Mouse (Mus musculus) hindbrain, embryonic 11.5 days (tissue): ENCODE measurements around the gene Bcl3. TPM values are rescaled to one million over a fixed set of nuclear protein-coding genes. Genes with fewer than 3 reads are reported as not detected.
"Not testable (repeated sequence)": the region's sequence is repeated elsewhere in the genome, so short reads cannot be mapped to it uniquely, and the experiment has no call there.

Experiments
- ATAC-seq: fragments of 200-750 bp; cut with Nextera tagmentation; 2 replicates; pipeline ENCODE4 v1.8.0; 2017; ENCODE audit warnings: mild to moderate bottlenecking, moderate TSS enrichment, moderate library complexity; ENCODE audit not compliant: low FRiP score
- DNase-seq: peaks from one replicate; pipeline ENCODE4 v3.0.0-alpha.2; 2015; ENCODE audit warnings: low spot score
- H3K27ac ChIP-seq: fragments of 300-500 bp; sonication (generic); 2 replicates; pipeline ENCODE4 v1.5.1; 2014; ENCODE audit warnings: mild to moderate bottlenecking, low read depth, low read length
- H3K27me3 ChIP-seq: fragments of 300-500 bp; sonication (generic); 2 replicates; pipeline ENCODE4 v1.6.1; 2014; ENCODE audit warnings: mild to moderate bottlenecking, low read length, moderate library complexity, mixed read lengths; ENCODE audit not compliant: control insufficient read depth, insufficient read depth
- H3K36me3 ChIP-seq: fragments of 300-500 bp; sonication (generic); 2 replicates; pipeline ENCODE4 v1.6.1; 2014; ENCODE audit warnings: mild to moderate bottlenecking, low read length, moderate library complexity, mixed read lengths; ENCODE audit not compliant: control insufficient read depth, insufficient read depth
- H3K4me1 ChIP-seq: fragments of 300-500 bp; sonication (generic); replicated peaks from 2 replicates; pipeline ENCODE4 v1.6.1; 2014; ENCODE audit warnings: low read length, mixed read lengths; ENCODE audit not compliant: control insufficient read depth, insufficient read depth
- H3K4me2 ChIP-seq: fragments of 300-500 bp; sonication (generic); replicated peaks from 2 replicates; pipeline ENCODE4 v1.6.1; 2014; ENCODE audit warnings: mild to moderate bottlenecking, low read depth, low read length
- H3K4me3 ChIP-seq: fragments of 300-500 bp; sonication (generic); 2 replicates; pipeline ENCODE4 v1.5.1; 2014; ENCODE audit warnings: low read depth, low read length
- H3K9ac ChIP-seq: fragments of 300-500 bp; sonication (generic); 2 replicates; pipeline ENCODE4 v1.6.1; 2014; ENCODE audit warnings: low read depth, low read length
- H3K9me3 ChIP-seq: fragments of 300-500 bp; sonication (generic); 2 replicates; pipeline ENCODE4 v1.6.1; 2016; ENCODE audit warnings: low read length; ENCODE audit not compliant: control insufficient read depth
- WGBS: fragments of 180-500 bp; shearing (Covaris S2); extraction: QIAGEN DNeasy Blood & Tissue Kit; methylation state at CpG from one replicate; pipeline ENCODE4 v1.1.7; 2014; 5-methylcytosine and 5-hydroxymethylcytosine counted together
- polyA plus RNA-seq: library from polyadenylated mRNA; unstranded; fragments of >200 nt; fragmentation: Nextera tagmentation; extraction: Ambion mirVana; gene quantifications from 2 replicates; pipeline ENCODE4 v1.2.1, GENCODE M21; 2014

The Bcl3 gene
- polyA plus RNA-seq, 1 experiment from 2014 or later = 0.26 TPM

DNA sequence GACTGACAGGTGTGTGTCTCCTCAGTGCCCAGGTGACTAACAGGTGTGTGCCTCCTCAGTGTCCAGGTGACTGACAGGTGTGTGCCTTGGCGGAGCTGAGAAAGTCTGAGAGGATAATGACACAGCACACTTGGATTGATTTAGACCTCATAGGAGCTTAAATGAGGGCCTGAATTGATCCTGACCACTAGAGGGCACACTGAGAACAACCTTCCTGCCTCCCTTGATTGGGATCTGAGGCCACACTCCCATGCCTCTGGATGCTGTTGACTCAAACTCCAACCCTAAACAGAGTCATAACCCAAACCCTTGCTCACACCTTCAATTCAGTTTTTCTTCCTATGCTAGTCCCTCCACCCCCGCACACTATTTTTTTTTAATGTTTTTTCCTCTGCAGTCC is 21.8 kb downstream of the Bcl3 start:
- Histone ChIP-seq H3K4me3 (no peak overlapping the region), H3K4me2 (no peak overlapping the region), H3K9me3 (no peaks in the 10 kb centered on the region), H3K9ac (no peak overlapping the region), H3K27ac (no peak overlapping the region), H3K4me1 (no peaks in the 10 kb centered on the region), H3K36me3 (no peaks in the 10 kb centered on the region), H3K27me3 (peaks cover 15% of the 10 kb centered on the region)
- WGBS = 34% methylated on average over 2 of the region's 2 CpGs
- no peak for ATAC-seq
- peak; percentile 71 for DNase-seq

DNA sequence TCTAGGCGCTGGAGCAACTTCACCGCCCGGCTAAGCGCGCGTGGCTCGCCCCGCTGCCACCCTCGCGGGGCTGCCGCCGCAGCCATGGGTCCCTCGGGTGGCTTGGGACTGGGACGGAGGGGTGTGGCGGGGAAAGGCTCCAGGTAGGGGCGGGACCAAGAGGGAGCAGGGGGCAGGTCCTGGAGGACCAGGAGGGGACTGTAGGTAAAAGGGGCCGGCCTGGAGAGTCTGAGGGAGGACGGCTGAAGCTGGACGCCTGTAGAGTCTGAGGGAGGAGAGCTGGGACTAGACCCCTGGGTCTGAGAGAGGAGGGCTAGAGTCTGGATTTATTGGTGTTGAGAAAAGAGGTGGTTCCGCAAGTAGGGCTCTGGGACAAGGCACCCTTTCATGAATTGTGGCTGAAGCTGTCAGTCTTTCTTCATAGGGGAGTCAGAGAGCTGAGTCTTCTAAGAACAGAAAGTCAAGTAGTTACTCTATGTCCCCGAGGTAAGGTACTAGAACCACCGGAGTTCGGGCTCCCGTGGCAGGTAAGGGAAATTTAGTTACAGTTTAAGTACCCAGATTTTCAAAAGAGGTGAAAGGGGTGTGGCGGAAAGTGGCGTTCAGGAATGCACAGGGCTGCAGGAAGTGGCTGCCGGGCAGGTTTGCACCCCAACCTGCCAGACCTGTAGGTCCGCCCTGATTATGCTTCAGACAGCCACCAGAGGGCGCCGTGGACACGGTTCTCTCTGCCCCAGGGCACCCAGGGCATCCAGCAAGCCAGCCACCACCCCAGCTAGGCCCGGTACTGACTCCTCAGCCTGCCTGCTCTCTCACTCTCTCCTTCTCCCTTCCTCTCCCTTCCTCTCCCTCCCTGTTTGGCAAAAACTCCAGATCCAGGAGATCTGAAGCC is 25.6 kb downstream of the Bcl3 start, which contains the start of gene Cblc:
Gene Cblc (minus strand): TSS at position 113 of the 892 bp plus-strand sequence.
- no peaks in the 10 kb centered on the region for H3K9me3 ChIP-seq
- H3K4me3 ChIP-seq = no peak within 1 kb of the TSS
- no peak within 1 kb of the TSS for H3K9ac ChIP-seq
- no peaks in the 10 kb centered on the region for H3K4me1 ChIP-seq
- 5% methylated on average over 32 of the region's 32 CpGs for WGBS
- H3K4me2 ChIP-seq = no peak within 1 kb of the TSS
- ATAC-seq (peak; percentile 49; the same call in 1 of the 2 replicates), DNase-seq (peak; percentile 72)
- no peak within 1 kb of the TSS for H3K27ac ChIP-seq
- H3K27me3 ChIP-seq = peaks cover 18% of the 10 kb centered on the region
- H3K36me3 ChIP-seq = no peaks in the 10 kb centered on the region

DNA sequence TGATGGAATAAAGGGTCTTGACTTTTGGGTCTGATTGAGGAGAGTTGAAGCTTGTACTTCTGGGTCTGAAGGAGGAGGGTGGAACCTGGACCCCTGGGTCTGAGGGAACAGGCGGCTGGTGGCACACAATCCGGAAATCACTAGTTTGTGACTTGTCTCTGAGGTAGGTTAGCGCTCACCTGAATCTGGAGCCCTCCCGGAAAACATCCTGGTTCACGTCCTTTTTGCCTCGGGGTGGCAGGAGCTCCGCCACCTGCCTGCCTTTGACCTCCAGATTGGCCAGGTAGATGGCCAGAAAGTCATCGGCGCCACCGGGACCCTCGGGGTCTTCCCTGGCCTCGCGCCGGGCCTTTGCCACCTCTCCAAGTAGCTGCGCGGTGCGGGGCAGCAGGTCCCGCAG is 26.3 kb downstream of the Bcl3 start:
- no peak overlapping the region for H3K4me3 ChIP-seq
- no peak for ATAC-seq
- no peak overlapping the region for H3K4me2 ChIP-seq
- no peaks in the 10 kb centered on the region for H3K36me3 ChIP-seq
- no peaks in the 10 kb centered on the region for H3K9me3 ChIP-seq
- no peak for DNase-seq
- H3K4me1 ChIP-seq = no peaks in the 10 kb centered on the region
- no peak overlapping the region for H3K9ac ChIP-seq
- no peak overlapping the region for H3K27ac ChIP-seq
- 6% methylated on average over 18 of the region's 18 CpGs for WGBS
- peaks cover 18% of the 10 kb centered on the region for H3K27me3 ChIP-seq

DNA sequence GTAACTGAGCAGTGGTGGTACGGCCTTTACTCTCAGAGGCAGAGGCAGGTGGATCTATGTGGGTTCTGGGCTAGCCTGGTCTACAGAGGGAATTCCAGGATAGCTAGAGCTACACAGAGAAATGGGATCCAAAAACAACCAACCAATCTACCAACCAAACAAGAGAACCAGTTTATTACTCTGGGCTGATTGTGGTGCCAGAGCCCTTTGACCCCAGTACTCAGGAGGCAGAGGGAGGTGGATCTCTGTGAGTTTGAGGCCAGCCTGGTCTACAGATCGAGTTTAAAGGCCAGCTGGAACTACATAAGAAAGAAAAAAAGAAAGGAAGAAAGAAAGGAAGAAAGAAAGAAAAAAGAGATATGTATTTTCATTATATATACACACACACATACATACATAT is 27.3 kb downstream of the Bcl3 start:
- no peak overlapping the region for H3K4me2 ChIP-seq
- no peak for ATAC-seq
- H3K4me3 ChIP-seq = no peak overlapping the region
- H3K4me1 ChIP-seq = no peaks in the 10 kb centered on the region
- DNase-seq = no peak
- WGBS = 65% methylated on average over 2 of the region's 2 CpGs
- peaks cover 18% of the 10 kb centered on the region for H3K27me3 ChIP-seq
- H3K9me3 ChIP-seq = no peaks in the 10 kb centered on the region
- H3K27ac ChIP-seq = no peak overlapping the region
- H3K9ac ChIP-seq = no peak overlapping the region
- no peaks in the 10 kb centered on the region for H3K36me3 ChIP-seq

DNA sequence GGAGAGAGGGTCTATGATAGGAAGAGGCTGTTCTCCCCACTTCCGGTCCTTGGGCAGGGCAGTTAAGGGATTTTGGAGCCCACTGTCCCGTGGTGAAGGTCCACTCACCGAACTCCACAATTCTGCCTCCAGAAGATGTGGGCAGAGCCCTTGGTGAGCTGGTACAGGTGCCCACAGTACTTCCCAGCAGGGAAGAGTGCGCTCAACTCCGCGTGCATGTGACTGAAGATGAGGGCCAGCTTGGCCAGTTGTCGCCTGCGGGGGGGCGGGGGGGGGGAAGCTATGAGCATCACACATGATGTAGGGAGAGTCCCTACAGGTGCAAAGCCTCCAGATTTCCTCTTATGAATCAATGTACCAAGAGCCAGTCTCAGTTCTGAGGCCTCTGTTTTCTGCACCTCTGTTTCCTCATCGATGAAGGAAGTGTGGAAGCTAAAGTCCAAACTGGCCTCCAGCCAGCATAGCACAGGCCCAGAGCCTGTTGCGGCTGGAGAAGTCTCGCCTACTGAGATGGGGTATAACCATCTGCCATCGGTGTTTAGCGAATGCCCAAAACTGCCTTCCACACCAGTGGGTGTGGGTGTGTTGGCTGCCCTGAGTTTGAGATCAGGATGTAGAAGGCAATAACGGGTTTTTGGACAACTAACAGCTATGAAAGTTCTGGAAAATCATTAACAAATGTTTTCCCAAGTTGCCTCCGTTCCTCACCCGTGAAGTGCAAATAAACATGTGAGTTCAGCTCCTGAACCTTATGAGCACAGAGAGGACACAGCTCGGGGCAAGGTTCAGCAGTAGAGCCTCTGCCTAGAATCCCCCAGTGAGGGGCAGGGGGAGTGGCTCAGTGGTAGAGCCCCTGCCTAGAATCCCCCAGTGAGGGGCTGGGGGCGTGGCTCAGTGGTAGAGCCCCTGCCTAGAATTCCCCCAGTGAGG is 29.6 kb downstream of the Bcl3 start:
- 90% methylated on average over 19 of the region's 19 CpGs for WGBS
- no peaks in the 10 kb centered on the region for H3K36me3 ChIP-seq
- H3K9me3 ChIP-seq = no peaks in the 10 kb centered on the region
- H3K9ac ChIP-seq = no peak overlapping the region
- no peak overlapping the region for H3K27ac ChIP-seq
- DNase-seq (no peak), ATAC-seq (no peak)
- peaks cover 18% of the 10 kb centered on the region for H3K27me3 ChIP-seq
- H3K4me2 ChIP-seq = no peak overlapping the region
- no peaks in the 10 kb centered on the region for H3K4me1 ChIP-seq
- H3K4me3 ChIP-seq = no peak overlapping the region

DNA sequence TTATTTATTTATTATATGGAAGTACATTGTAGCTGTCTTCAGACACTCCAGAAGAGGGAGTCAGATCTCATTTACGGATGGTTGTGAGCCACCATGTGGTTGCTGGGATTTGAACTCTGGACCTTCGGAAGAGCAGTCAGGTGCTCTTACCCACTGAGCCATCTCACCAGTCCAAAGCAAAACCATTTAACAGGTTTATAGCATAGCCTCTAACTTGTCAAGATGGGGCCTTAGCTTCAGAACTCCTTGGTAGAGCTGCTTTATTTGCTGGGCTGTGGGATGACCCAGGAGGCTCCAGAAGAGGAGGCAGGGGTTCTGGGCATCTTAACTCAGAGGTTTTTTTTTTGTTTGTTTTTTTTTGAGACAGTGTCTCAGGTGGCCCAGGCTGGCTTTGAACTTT is 31.1 kb downstream of the Bcl3 start:
- H3K4me1 ChIP-seq, H3K27ac ChIP-seq, H3K9ac ChIP-seq, H3K36me3 ChIP-seq, ATAC-seq, DNase-seq, H3K4me3 ChIP-seq, H3K9me3 ChIP-seq, H3K4me2 ChIP-seq: not testable (repeated sequence)
- H3K27me3 ChIP-seq = peaks cover 10% of the 10 kb centered on the region
- WGBS = 90% methylated on average over 2 of the region's 2 CpGs

DNA sequence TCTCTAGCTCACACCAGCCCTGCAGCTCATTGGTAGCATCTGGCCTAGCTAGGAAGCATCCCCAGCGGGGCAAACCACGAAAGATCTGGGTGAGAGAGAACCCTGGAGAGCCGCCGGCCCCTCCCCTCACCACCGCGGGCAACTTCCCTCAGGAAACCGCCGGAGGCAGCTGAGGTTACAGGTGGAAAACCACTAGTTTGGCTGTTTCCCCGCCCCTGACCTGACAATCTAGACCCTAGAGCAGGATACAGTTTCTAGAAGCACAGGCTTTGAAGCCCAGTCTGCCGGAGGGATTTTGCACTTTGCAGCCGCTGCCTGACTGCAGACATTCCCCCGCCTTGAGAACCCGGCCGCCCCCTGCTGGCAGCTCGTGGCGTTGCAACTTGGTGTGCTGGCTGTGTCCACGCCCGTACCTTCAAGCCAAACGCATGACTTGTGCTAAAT is 32.6 kb downstream of the Bcl3 start:
- no peaks in the 10 kb centered on the region for H3K36me3 ChIP-seq
- H3K4me2 ChIP-seq = peak overlapping the region; percentile 59
- DNase-seq = peak; percentile 94
- H3K4me1 ChIP-seq = no peaks in the 10 kb centered on the region
- H3K9ac ChIP-seq = 0 out of 2 replicates have a peak overlapping the region, but pooled peaks have one; percentile 19
- H3K27me3 ChIP-seq = no peaks in the 10 kb centered on the region
- ATAC-seq = peak; percentile 69; the same call in 1 of the 2 replicates
- no peak overlapping the region for H3K27ac ChIP-seq
- H3K9me3 ChIP-seq = no peaks in the 10 kb centered on the region
- under 1% methylated on average over 19 of the region's 19 CpGs for WGBS
- peak overlapping the region; percentile 16 for H3K4me3 ChIP-seq

DNA sequence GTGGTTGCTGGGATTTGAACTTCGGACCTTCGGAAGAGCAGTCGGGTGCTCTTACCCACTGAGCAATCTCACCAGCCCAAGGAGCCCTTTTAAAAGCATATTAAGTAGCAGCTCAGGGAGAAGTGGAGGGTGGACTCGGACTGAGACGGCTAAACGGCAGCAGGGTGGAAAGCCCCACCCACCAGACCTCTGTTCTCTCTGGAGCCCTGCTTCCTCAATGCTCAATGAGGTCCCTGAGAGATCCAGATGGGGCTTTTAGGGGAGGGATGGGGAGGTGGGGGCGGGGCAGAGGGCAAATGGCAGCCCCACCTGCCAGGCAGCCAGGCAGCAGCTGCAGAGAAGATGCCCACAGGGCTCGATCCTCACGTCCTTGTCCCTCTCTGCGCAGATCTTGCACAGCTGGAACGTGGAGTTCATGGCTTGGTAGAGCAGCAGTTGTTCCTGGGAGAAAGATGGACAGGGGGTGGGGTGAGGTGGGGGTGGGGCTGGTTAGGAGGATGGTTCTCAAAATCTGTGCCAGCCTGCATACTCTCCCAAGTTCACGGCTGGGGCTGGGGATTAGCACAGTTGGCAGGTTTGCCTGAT is 36.6 kb downstream of the Bcl3 start:
- 45% methylated on average over 12 of the region's 12 CpGs for WGBS
- Histone ChIP-seq H3K4me2 (no peak overlapping the region), H3K4me1 (no peaks in the 10 kb centered on the region), H3K9ac (no peak overlapping the region), H3K27ac (no peak overlapping the region), H3K36me3 (no peaks in the 10 kb centered on the region), H3K27me3 (no peaks in the 10 kb centered on the region), H3K4me3 (no peak overlapping the region), H3K9me3 (no peaks in the 10 kb centered on the region)
- ATAC-seq = 0 out of 2 replicates have a peak, but pooled peaks have one; percentile 36
- no peak for DNase-seq
